Mouse (Mus musculus): Measurements from ENCODE around the gene P4hb.

Gene P4hb

GRCm38 (mm10) chr11:120572752-120573584 is at the start of gene P4hb:
TSS of gene P4hb (minus strand) at chr11:120573253.
- peak; percentile 99 for DNase-seq

- no peak for DNase-seq
Observed at GRCm38 (mm10) chr11:120622805-120623204, 49.8 kb upstream of the P4hb start.

GRCm38 (mm10) chr11:120620195-120620594 is 47.1 kb upstream of the P4hb start:
- DNase-seq = no peak

GRCm38 (mm10) chr11:120618619-120619535 is 45.8 kb upstream of the P4hb start:
- no peak for DNase-seq

- peak; percentile 97 for DNase-seq
Observed at GRCm38 (mm10) chr11:120617519-120618112, 44.6 kb upstream of the P4hb start, which contains the start of gene Pcyt2. TSS of gene Pcyt2 (minus strand) at chr11:120617936.

- DNase-seq = no peak
Observed at GRCm38 (mm10) chr11:120616617-120617294, 43.7 kb upstream of the P4hb start.

GRCm38 (mm10) chr11:120615606-120616203 is 42.7 kb upstream of the P4hb start:
- no peak for DNase-seq

- no peak for DNase-seq
Observed at GRCm38 (mm10) chr11:120615167-120615566, 42.1 kb upstream of the P4hb start.

GRCm38 (mm10) chr11:120613976-120614375 is 40.9 kb upstream of the P4hb start:
- no peak for DNase-seq

GRCm38 (mm10) chr11:120613481-120613972 is 40.5 kb upstream of the P4hb start:
- no peak for DNase-seq

- peak; percentile 89 for DNase-seq
Observed at GRCm38 (mm10) chr11:120612763-120613162, 39.7 kb upstream of the P4hb start.

- DNase-seq = no peak
Observed at GRCm38 (mm10) chr11:120610477-120611046, 37.5 kb upstream of the P4hb start.

GRCm38 (mm10) chr11:120609250-120609649 is 36.2 kb upstream of the P4hb start:
- DNase-seq = no peak

GRCm38 (mm10) chr11:120608241-120609034 is 35.4 kb upstream of the P4hb start, which contains the start of gene Npb:
TSS of gene Npb (plus strand) at chr11:120608477.
- DNase-seq = no peak

- DNase-seq = no peak
Observed at GRCm38 (mm10) chr11:120606764-120607163, 33.7 kb upstream of the P4hb start.

GRCm38 (mm10) chr11:120605667-120606066 is 32.6 kb upstream of the P4hb start:
- no peak for DNase-seq

GRCm38 (mm10) chr11:120603545-120603944 is 30.5 kb upstream of the P4hb start:
- DNase-seq = no peak

- DNase-seq = no peak
Observed at GRCm38 (mm10) chr11:120600716-120601115, 27.7 kb upstream of the P4hb start.

- DNase-seq = no peak
Observed at GRCm38 (mm10) chr11:120598990-120599549, 26.0 kb upstream of the P4hb start.

- peak; percentile 97 for DNase-seq
Observed at GRCm38 (mm10) chr11:120598283-120598989, 25.4 kb upstream of the P4hb start, which contains the start of the genes Alyref and Anapc11. TSS of gene Alyref (minus strand) at chr11:120598365. TSS of gene Anapc11 (plus strand) at chr11:120598421.
